14 mouse cellular contexts compared by ENCODE assay signal in genomic region chr12:56519071-56519737, GRCm38 (mm10). TPM values are rescaled to one million over a fixed set of nuclear protein-coding genes. Genes with fewer than 3 reads are reported as not detected.
DNase-seq lines count a peak whose midpoint lies in the region; ATAC-seq and TF ChIP-seq lines count a peak whose summit lies in the region.
"Had no signal": no experiment of that assay in that cellular context is flagged by ENCODE, and none has a peak within 500 bp of the region (broad histone marks: within the 10 kb centered on the region; RNA-seq: fewer than 3 reads in every experiment).

No protein-coding gene starts in this region.

- H3K4me3 ChIP-seq in kidney, embryonic 14.5 days (ENCODE audit: low read length) = peak overlapping the region; percentile 14
- H3K4me3 ChIP-seq in embryonic facial prominence, embryonic 13.5 days = 0 out of 2 replicates have a peak overlapping the region, but pooled peaks have one; percentile 9
- 0 out of 2 replicates have a peak overlapping the region, but pooled peaks have one; percentile 18 for H3K4me3 ChIP-seq in limb, embryonic 13.5 days
- H3K4me3 ChIP-seq: heart, adult 2 months; liver, embryonic 12.5 days had no signal

- no peak for TF ChIP-seq CTCF in brain, embryonic 14.5 days (IDR thresholded peaks at IDR 0.05; ENCODE audit: borderline replicate concordance, extremely low read depth, insufficient read depth, insufficient read length)

- 0 out of 2 replicates have a peak, but pooled peaks have one; percentile 21 for ATAC-seq in kidney, embryonic 14.5 days (ENCODE audit: low FRiP score, low TSS enrichment)
- ATAC-seq in embryonic facial prominence, embryonic 13.5 days (ENCODE audit: insufficient number of reproducible peaks, insufficient read depth, low FRiP score, low TSS enrichment, low read depth) = no peak
- no peak for ATAC-seq in limb, embryonic 13.5 days (ENCODE audit: low FRiP score, low read depth)
- ATAC-seq in erythroblast, adult 5-6 weeks (replicated peaks; ENCODE audit: low FRiP score, poor library complexity, severe bottlenecking) = no peak
- ATAC-seq: liver, embryonic 12.5 days had no signal

- peaks cover 82% of the 10 kb centered on the region for H3K27me3 ChIP-seq in kidney, embryonic 14.5 days (ENCODE audit: control insufficient read depth, insufficient read depth, low read length)
- peaks cover 89% of the 10 kb centered on the region for H3K27me3 ChIP-seq in embryonic facial prominence, embryonic 13.5 days
- H3K27me3 ChIP-seq in limb, embryonic 13.5 days = peaks cover 83% of the 10 kb centered on the region

- no peak overlapping the region for H3K27ac ChIP-seq in kidney, embryonic 14.5 days (ENCODE audit: low read depth, low read length)
- H3K27ac ChIP-seq in embryonic facial prominence, embryonic 13.5 days = no peak overlapping the region
- H3K27ac ChIP-seq in limb, embryonic 13.5 days = no peak overlapping the region
- H3K27ac ChIP-seq: heart, adult 2 months; liver, embryonic 12.5 days had no signal

- H3K4me2 ChIP-seq in kidney, embryonic 14.5 days (replicated peaks; ENCODE audit: low read depth, low read length) = 0 out of 2 replicates have a peak overlapping the region, but pooled peaks have one; percentile 19
- no peak overlapping the region for H3K4me2 ChIP-seq in embryonic facial prominence, embryonic 13.5 days
- peak overlapping the region; percentile 47 for H3K4me2 ChIP-seq in limb, embryonic 13.5 days (replicated peaks)
- H3K4me2 ChIP-seq: liver, embryonic 12.5 days had no signal

- no peak overlapping the region for H3K9ac ChIP-seq in kidney, embryonic 14.5 days (ENCODE audit: low read depth, low read length)
- no peak overlapping the region for H3K9ac ChIP-seq in embryonic facial prominence, embryonic 13.5 days
- no peak overlapping the region for H3K9ac ChIP-seq in limb, embryonic 13.5 days
- H3K9ac ChIP-seq: liver, embryonic 12.5 days had no signal

- H3K9me3 ChIP-seq in kidney, embryonic 14.5 days (ENCODE audit: control insufficient read depth, low read length) = no peaks in the 10 kb centered on the region
- H3K9me3 ChIP-seq in embryonic facial prominence, embryonic 13.5 days = no peaks in the 10 kb centered on the region
- H3K9me3 ChIP-seq in limb, embryonic 13.5 days = no peaks in the 10 kb centered on the region
- H3K9me3 ChIP-seq: liver, embryonic 12.5 days had no signal

- no peaks in the 10 kb centered on the region for H3K4me1 ChIP-seq in kidney, embryonic 14.5 days (ENCODE audit: control insufficient read depth, insufficient read depth, low read length)
- peaks cover 9% of the 10 kb centered on the region; the same call in 1 of the 2 replicates for H3K4me1 ChIP-seq in embryonic facial prominence, embryonic 13.5 days
- H3K4me1 ChIP-seq in limb, embryonic 13.5 days = peaks cover 6% of the 10 kb centered on the region
- H3K4me1 ChIP-seq: liver, embryonic 12.5 days had no signal

- WGBS in kidney, embryonic 14.5 days = 23% methylated on average over 13 of the region's 13 CpGs
- 20% methylated on average over 13 of the region's 13 CpGs for WGBS in embryonic facial prominence, embryonic 13.5 days
- WGBS in limb, embryonic 13.5 days = 19% methylated on average over 13 of the region's 13 CpGs

- TF ChIP-seq POLR2A in brain, embryonic 14.5 days (IDR thresholded peaks at IDR 0.05; ENCODE audit: borderline replicate concordance, extremely low read depth, insufficient read depth, insufficient read length, poor library complexity, severe bottlenecking) = no peak

- no peaks in the 10 kb centered on the region for H3K36me3 ChIP-seq in kidney, embryonic 14.5 days (ENCODE audit: control insufficient read depth, insufficient read depth, low read length)
- no peaks in the 10 kb centered on the region for H3K36me3 ChIP-seq in embryonic facial prominence, embryonic 13.5 days
- no peaks in the 10 kb centered on the region for H3K36me3 ChIP-seq in limb, embryonic 13.5 days
- H3K36me3 ChIP-seq: liver, embryonic 12.5 days had no signal

- DNase-seq in kidney, postnatal 36 days = no peak
- peak; percentile 19 for DNase-seq in brain, embryonic 14.5 days (ENCODE audit: low read depth)
- no peak for DNase-seq in layer of hippocampus, adult 9-11 months
- DNase-seq: cerebellum, adult 9-11 months; heart, adult 2 months; right cerebral cortex, postnatal 4 days had no signal

RNA-seq across cellular contexts. Expression of gene Nkx2-1, which starts 17.5 kb away (rescaled TPM):
- polyA plus RNA-seq in kidney, embryonic 14.5 days (2014; fragmentation: Nextera tagmentation; extraction: Ambion mirVana) = not detected in 2 replicates
- polyA plus RNA-seq in brain, embryonic 14.5 days (2012; rRNA removed) = 29.4 and 75.7 TPM in 2 replicates
- 0.15 TPM in 1 of 2 replicates, not detected in the other for polyA plus RNA-seq in embryonic facial prominence, embryonic 13.5 days (2015; fragmentation: Nextera tagmentation; extraction: Ambion mirVana)
- 0.08 TPM in 1 of 2 replicates, not detected in the other for polyA plus RNA-seq in limb, embryonic 13.5 days (2015; fragmentation: Nextera tagmentation; extraction: Ambion mirVana)
- not detected in 2 replicates for total RNA-seq in erythroblast, adult 5-6 weeks (2015; ENCODE audit: low replicate concordance)
- not detected in 2 replicates for total RNA-seq in erythroblast, adult 5-6 weeks (2017; ENCODE audit: low replicate concordance)
- total RNA-seq: heart, adult 2 months had no signal
- polyA plus RNA-seq: intestine, embryonic 14.5 days; liver, embryonic 12.5 days; stomach, embryonic 16.5 days; urinary bladder, adult 2 months had no signal

Comparison
In these comparisons a context has a peak if more than half of its experiments do, and no peak if none do; other contexts are left out.
1. RNA of gene Nkx2-1, which starts 17.5 kb away (polyA plus RNA-seq): 29.4 to 75.7 TPM in brain, embryonic 14.5 days; 0.15 TPM in embryonic facial prominence, embryonic 13.5 days, not detected in kidney, embryonic 14.5 days and 0.08 TPM in limb, embryonic 13.5 days; every median in the first group is over 10 times any median in the second.
2. Peak in every context shown above with its lines, with median percentiles within 50 percentile points of each other: H3K4me3 ChIP-seq.